Mouse (Mus musculus) forebrain, postnatal 0 days (tissue): ENCODE data around the gene Rps15. TPM values are rescaled to one million over a fixed set of nuclear protein-coding genes. Genes with fewer than 3 reads are reported as not detected.
A peak's percentile ranks its signal among the peaks of the same experiment; 100 is the strongest.
"Not testable (repeated sequence)": the region's sequence is repeated elsewhere in the genome, so short reads cannot be mapped to it uniquely, and the experiment has no call there.

Experiments
- ATAC-seq: fragments of 200-750 bp; cut with Nextera tagmentation; 2 replicates; pipeline ENCODE4 v1.8.0; 2017; ENCODE audit warnings: mild to moderate bottlenecking, moderate library complexity
- DNase-seq: peaks from one replicate; pipeline ENCODE4 v3.0.0-alpha.2; 2015
- H3K27ac ChIP-seq: fragments of 300-500 bp; sonication (generic); 2 replicates; pipeline ENCODE4 v1.5.1; 2014; ENCODE audit warnings: low read depth, mild to moderate bottlenecking, antibody characterized with exemption, low read length, moderate library complexity, mixed read lengths
- H3K27me3 ChIP-seq: fragments of 300-500 bp; sonication (generic); 2 replicates; pipeline ENCODE4 v1.6.1; 2014; ENCODE audit warnings: mild to moderate bottlenecking, low read length, mixed read lengths; ENCODE audit not compliant: insufficient read depth
- H3K36me3 ChIP-seq: fragments of 300-500 bp; sonication (generic); 2 replicates; pipeline ENCODE4 v1.6.1; 2014; ENCODE audit warnings: mild to moderate bottlenecking, moderate library complexity; ENCODE audit not compliant: insufficient read depth
- H3K4me1 ChIP-seq: fragments of 300-500 bp; sonication (generic); 2 replicates; pipeline ENCODE4 v1.6.1; 2014; ENCODE audit warnings: antibody characterized with exemption; ENCODE audit not compliant: insufficient read depth
- H3K4me2 ChIP-seq: fragments of 300-500 bp; sonication (generic); 2 replicates; pipeline ENCODE4 v1.6.1; 2014; ENCODE audit warnings: low read depth, mild to moderate bottlenecking, moderate library complexity
- H3K4me3 ChIP-seq: fragments of 300-500 bp; sonication (generic); 2 replicates; pipeline ENCODE4 v1.5.1; 2014; ENCODE audit warnings: low read depth, low read length, mixed read lengths
- H3K9ac ChIP-seq: fragments of 300-500 bp; sonication (generic); 2 replicates; pipeline ENCODE4 v1.6.1; 2014; ENCODE audit warnings: mild to moderate bottlenecking
- H3K9me3 ChIP-seq: fragments of 300-500 bp; sonication (generic); 2 replicates; pipeline ENCODE4 v1.6.1; 2016; ENCODE audit warnings: low read length
- CTCF ChIP-seq: sonication (generic); IDR thresholded peaks from 2 replicates; pipeline ENCODE4 v1.5.1; 2016; ENCODE audit warnings: antibody characterized with exemption, control low read depth, low read depth
- WGBS: fragments of 180-500 bp; shearing (Covaris S2); extraction: QIAGEN DNeasy Blood & Tissue Kit; methylation state at CpG from one replicate; pipeline ENCODE4 v1.1.7; 2014; 5-methylcytosine and 5-hydroxymethylcytosine counted together
- polyA plus RNA-seq: library from polyadenylated mRNA; unstranded; fragments of >200 nt; fragmentation: Nextera tagmentation; extraction: Ambion mirVana; gene quantifications from 2 replicates; pipeline ENCODE4 v1.2.1, GENCODE M21; 2015
- total RNA-seq: library from RNA; depleted of rRNA; stranded (reverse); fragments of >200 nt; gene quantifications from 2 replicates; pipeline ENCODE4 v1.2.3, GENCODE M21; 2014; rRNA removed

The Rps15 gene
- total RNA-seq: 1,181 and 1,718 TPM in 2 replicates
- 681 and 897 TPM in 2 replicates for polyA plus RNA-seq

- DNase-seq: peak; percentile 98
- H3K9me3 ChIP-seq: no peaks in the 10 kb centered on the region
- peak; percentile 87 for ATAC-seq
- peak within 1 kb of the TSS; percentile 99 for H3K9ac ChIP-seq
- H3K4me2 ChIP-seq: peak within 1 kb of the TSS; percentile 86
- peaks cover 30% of the 10 kb centered on the region for H3K36me3 ChIP-seq
- H3K4me3 ChIP-seq: peak within 1 kb of the TSS; percentile 81
- H3K4me1 ChIP-seq: peaks cover 20% of the 10 kb centered on the region
- peak; percentile 72 for TF ChIP-seq CTCF
- no peaks in the 10 kb centered on the region for H3K27me3 ChIP-seq
- peak within 1 kb of the TSS; percentile 95 for H3K27ac ChIP-seq
- 2% methylated on average over 70 of the region's 72 CpGs for WGBS
These were observed at the start of gene Rps15 for GRCm38 (mm10) chr10:80292251-80293146. TSS of gene Rps15 (plus strand) at chr10:80292453.

- Histone ChIP-seq H3K4me3 (no peak overlapping the region), H3K27ac (no peak overlapping the region), H3K4me1 (no peaks in the 10 kb centered on the region), H3K9me3 (no peaks in the 10 kb centered on the region), H3K9ac (no peak overlapping the region), H3K4me2 (no peak overlapping the region), H3K36me3 (peaks cover 65% of the 10 kb centered on the region), H3K27me3 (no peaks in the 10 kb centered on the region)
- no peak for ATAC-seq
- no peak for TF ChIP-seq CTCF
- WGBS: 93% methylated on average over 3 of the region's 3 CpGs
- DNase-seq: no peak
These were observed 49.6 kb upstream of the Rps15 start for GRCm38 (mm10) chr10:80242607-80243006.

DNA sequence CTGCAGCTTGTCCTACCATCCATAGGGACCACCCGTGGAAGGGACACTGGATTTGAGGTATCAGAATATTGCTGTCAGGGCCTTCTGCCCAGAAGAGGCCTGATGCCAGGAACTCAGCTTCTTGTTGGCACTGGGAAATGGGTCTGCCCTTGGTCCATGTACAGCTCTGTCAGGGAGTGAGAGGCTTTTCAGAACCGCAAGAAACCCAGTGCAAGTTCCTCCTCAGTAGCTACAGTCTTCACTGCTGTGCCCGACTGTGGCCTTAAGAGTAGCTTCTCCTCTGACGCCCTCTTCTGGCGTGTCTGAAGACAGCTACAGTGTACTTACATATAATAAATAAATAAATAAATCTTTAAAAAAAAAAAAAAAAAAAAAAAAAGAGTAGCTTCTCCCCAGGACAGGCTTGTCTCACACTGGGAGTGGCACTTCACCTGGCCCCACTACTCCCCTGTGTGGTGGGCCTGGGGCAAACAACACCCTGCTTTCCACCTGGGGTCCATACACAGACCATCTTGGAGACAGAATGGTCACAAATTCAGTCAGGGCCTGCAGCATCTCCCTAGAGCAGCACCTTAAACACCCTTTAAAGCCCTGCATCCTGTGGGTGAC is 47.4 kb upstream of the Rps15 start:
- peaks cover 43% of the 10 kb centered on the region for H3K36me3 ChIP-seq
- 28% methylated on average over 5 of the region's 5 CpGs for WGBS
- no peaks in the 10 kb centered on the region for H3K9me3 ChIP-seq
- no peaks in the 10 kb centered on the region for H3K27me3 ChIP-seq
- DNase-seq: peak; percentile 74
- 0 out of 2 replicates have a peak overlapping the region, but pooled peaks have one; percentile 18 for H3K9ac ChIP-seq
- peak; percentile 56 for TF ChIP-seq CTCF
- H3K4me3 ChIP-seq: no peak overlapping the region
- no peak overlapping the region for H3K4me2 ChIP-seq
- 0 out of 2 replicates have a peak, but pooled peaks have one; percentile 19 for ATAC-seq
- no peak overlapping the region for H3K27ac ChIP-seq
- 0 out of 2 replicates have a peak, but pooled peaks cover 3% of the 10 kb centered on the region for H3K4me1 ChIP-seq

- Histone ChIP-seq H3K9ac (0 out of 2 replicates have a peak overlapping the region, but pooled peaks have one; percentile 18), H3K4me1 (0 out of 2 replicates have a peak, but pooled peaks cover 10% of the 10 kb centered on the region)
- no peak for ATAC-seq
These were observed 46.7 kb upstream of the Rps15 start for GRCm38 (mm10) chr10:80245600-80245999.

GRCm38 (mm10) chr10:80247849-80248248 is 44.4 kb upstream of the Rps15 start:
- Histone ChIP-seq H3K36me3 (peaks cover 19% of the 10 kb centered on the region), H3K27ac (no peak overlapping the region), H3K9me3 (no peaks in the 10 kb centered on the region), H3K4me2 (no peak overlapping the region), H3K27me3 (no peaks in the 10 kb centered on the region), H3K4me3 (no peak overlapping the region), H3K4me1 (0 out of 2 replicates have a peak, but pooled peaks cover 13% of the 10 kb centered on the region), H3K9ac (no peak overlapping the region)
- 35% methylated on average over 6 of the region's 6 CpGs for WGBS
- TF ChIP-seq CTCF: peak; percentile 64
- ATAC-seq (no peak), DNase-seq (peak; percentile 62)

More at GRCm38 (mm10) chr10:80245600-80245999, 46.7 kb upstream of the Rps15 start:
- Histone ChIP-seq H3K27me3 (no peaks in the 10 kb centered on the region), H3K27ac (no peak overlapping the region), H3K9me3 (no peaks in the 10 kb centered on the region), H3K4me3 (no peak overlapping the region), H3K4me2 (no peak overlapping the region), H3K36me3 (peaks cover 36% of the 10 kb centered on the region)
- WGBS: 5% methylated on average over 4 of the region's 4 CpGs
- peak; percentile 93 for DNase-seq
- peak; percentile 93 for TF ChIP-seq CTCF

DNA sequence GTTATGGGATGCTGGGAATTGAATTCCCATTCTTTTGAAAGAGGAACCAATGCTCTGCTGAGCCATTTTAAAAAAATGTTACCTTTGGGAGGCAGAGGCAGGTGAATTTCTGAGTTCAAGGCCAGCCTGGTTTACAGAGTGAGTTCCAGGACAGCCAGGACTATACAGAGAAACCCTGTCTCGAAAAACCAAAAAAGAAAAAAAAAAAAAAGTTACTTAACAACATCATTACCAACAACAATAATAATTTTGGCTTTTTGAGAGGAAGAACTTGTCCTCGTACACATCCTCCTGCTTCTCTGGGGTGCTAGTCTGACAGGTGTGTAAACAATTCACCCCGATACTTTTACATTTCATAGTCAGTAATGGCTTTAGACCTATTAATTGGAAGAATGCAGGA is 43.8 kb upstream of the Rps15 start:
- not testable (repeated sequence) for H3K9me3 ChIP-seq, DNase-seq, ATAC-seq, H3K27ac ChIP-seq, H3K27me3 ChIP-seq, H3K9ac ChIP-seq
- 50% methylated on average over 3 of the region's 3 CpGs for WGBS
- Histone ChIP-seq H3K4me3 (peak overlapping the region; percentile 63), H3K36me3 (peaks cover 18% of the 10 kb centered on the region), H3K4me1 (0 out of 2 replicates have a peak, but pooled peaks cover 13% of the 10 kb centered on the region), H3K4me2 (peak overlapping the region; percentile 94)
